Mouse (Mus musculus): ENCODE measurements around the gene Lmbrd2. TPM values are rescaled to one million over a fixed set of nuclear protein-coding genes. Genes with fewer than 3 reads are reported as not detected.
"Not testable (repeated sequence)": the region's sequence is repeated elsewhere in the genome, so short reads cannot be mapped to it uniquely, and the experiment has no call there.

Gene Lmbrd2
- polyA plus RNA-seq, 1 experiment from 2014 or later, result 2.2 TPM

- WGBS, result 77% methylated on average over 4 of the region's 4 CpGs
- no peaks in the 10 kb centered on the region for H3K27me3 ChIP-seq (ENCODE audit: low read depth, poor library complexity, severe bottlenecking)
- no peak overlapping the region for H3K27ac ChIP-seq (replicated peaks)
- H3K9me3 ChIP-seq (replicated peaks), result no peaks in the 10 kb centered on the region
- no peak overlapping the region for H3K4me3 ChIP-seq
- no peak for DNase-seq (ENCODE audit: low spot score)
- H3K36me3 ChIP-seq, result peaks cover 30% of the 10 kb centered on the region
- H3K4me1 ChIP-seq, result peaks cover 12% of the 10 kb centered on the region
Measured at GRCm38 (mm10) chr15:9162557-9163070, 22.3 kb downstream of the Lmbrd2 start.

GRCm38 (mm10) chr15:9164125-9164524 is 23.8 kb downstream of the Lmbrd2 start:
- H3K9me3 ChIP-seq (replicated peaks), result no peaks in the 10 kb centered on the region
- H3K36me3 ChIP-seq, result peaks cover 40% of the 10 kb centered on the region
- peaks cover 12% of the 10 kb centered on the region for H3K4me1 ChIP-seq
- H3K4me3 ChIP-seq, result no peak overlapping the region
- 0 out of 2 replicates have a peak overlapping the region, but pooled peaks have one; percentile 33 for H3K27ac ChIP-seq (replicated peaks)
- H3K27me3 ChIP-seq (ENCODE audit: low read depth, poor library complexity, severe bottlenecking), result no peaks in the 10 kb centered on the region
- 65% methylated on average over 6 of the region's 6 CpGs for WGBS
- DNase-seq (ENCODE audit: low spot score), result peak; percentile 19

GRCm38 (mm10) chr15:9177038-9177437 is 36.7 kb downstream of the Lmbrd2 start:
- Histone ChIP-seq H3K4me1 (no peaks in the 10 kb centered on the region), H3K4me3 (no peak overlapping the region), H3K27ac (replicated peaks) (no peak overlapping the region), H3K27me3 (ENCODE audit: low read depth, poor library complexity, severe bottlenecking) (no peaks in the 10 kb centered on the region), H3K36me3 (peaks cover 52% of the 10 kb centered on the region), H3K9me3 (replicated peaks) (no peaks in the 10 kb centered on the region)
- DNase-seq (ENCODE audit: low spot score), result no peak
- 96% methylated on average over 3 of the region's 3 CpGs for WGBS

GRCm38 (mm10) chr15:9183995-9184394 is 43.6 kb downstream of the Lmbrd2 start:
- 94% methylated on average over 5 of the region's 5 CpGs for WGBS
- Histone ChIP-seq H3K4me1 (no peaks in the 10 kb centered on the region), H3K27me3 (ENCODE audit: low read depth, poor library complexity, severe bottlenecking) (no peaks in the 10 kb centered on the region)

GRCm38 (mm10) chr15:9189796-9190195 is 49.4 kb downstream of the Lmbrd2 start:
- no peaks in the 10 kb centered on the region for H3K4me1 ChIP-seq
- no peaks in the 10 kb centered on the region for H3K9me3 ChIP-seq (replicated peaks)
- 96% methylated on average over 2 of the region's 2 CpGs for WGBS
- no peaks in the 10 kb centered on the region for H3K27me3 ChIP-seq (ENCODE audit: low read depth, poor library complexity, severe bottlenecking)
- H3K4me3 ChIP-seq, result no peak overlapping the region
- DNase-seq (ENCODE audit: low spot score), result no peak
- peaks cover 52% of the 10 kb centered on the region for H3K36me3 ChIP-seq
- no peak overlapping the region for H3K27ac ChIP-seq (replicated peaks)

More at GRCm38 (mm10) chr15:9183995-9184394, 43.6 kb downstream of the Lmbrd2 start:
- H3K27ac ChIP-seq (replicated peaks), result no peak overlapping the region
- H3K4me3 ChIP-seq, result no peak overlapping the region
- H3K9me3 ChIP-seq (replicated peaks), result no peaks in the 10 kb centered on the region
- H3K36me3 ChIP-seq, result peaks cover 53% of the 10 kb centered on the region
- no peak for DNase-seq (ENCODE audit: low spot score)

- peaks cover 54% of the 10 kb centered on the region for H3K36me3 ChIP-seq
- H3K9me3 ChIP-seq (replicated peaks); H3K4me1 ChIP-seq; H3K27me3 ChIP-seq (ENCODE audit: low read depth, poor library complexity, severe bottlenecking); H3K4me3 ChIP-seq; DNase-seq (ENCODE audit: low spot score); H3K27ac ChIP-seq (replicated peaks): not testable (repeated sequence)
Measured at GRCm38 (mm10) chr15:9192685-9193084, 52.3 kb downstream of the Lmbrd2 start.

GRCm38 (mm10) chr15:9198421-9198820 is 58.1 kb downstream of the Lmbrd2 start:
- no peak overlapping the region for H3K4me3 ChIP-seq
- WGBS, result 72% methylated on average over 6 of the region's 6 CpGs
- H3K27me3 ChIP-seq (ENCODE audit: low read depth, poor library complexity, severe bottlenecking), result no peaks in the 10 kb centered on the region
- no peaks in the 10 kb centered on the region for H3K9me3 ChIP-seq (replicated peaks)
- H3K36me3 ChIP-seq, result peaks cover 27% of the 10 kb centered on the region
- H3K27ac ChIP-seq (replicated peaks), result no peak overlapping the region
- no peaks in the 10 kb centered on the region for H3K4me1 ChIP-seq
- no peak for DNase-seq (ENCODE audit: low spot score)

- Histone ChIP-seq H3K4me1 (no peaks in the 10 kb centered on the region), H3K27ac (replicated peaks) (no peak overlapping the region), H3K4me3 (no peak overlapping the region), H3K27me3 (ENCODE audit: low read depth, poor library complexity, severe bottlenecking) (no peaks in the 10 kb centered on the region), H3K36me3 (no peaks in the 10 kb centered on the region), H3K9me3 (replicated peaks) (no peaks in the 10 kb centered on the region)
- DNase-seq (ENCODE audit: low spot score), result no peak
Measured at GRCm38 (mm10) chr15:9211891-9212290, 71.5 kb downstream of the Lmbrd2 start.

- not testable (repeated sequence) for H3K27ac ChIP-seq (replicated peaks); H3K9me3 ChIP-seq (replicated peaks); DNase-seq (ENCODE audit: low spot score); H3K36me3 ChIP-seq; H3K4me3 ChIP-seq; H3K4me1 ChIP-seq; H3K27me3 ChIP-seq (ENCODE audit: low read depth, poor library complexity, severe bottlenecking)
- WGBS, result 72% methylated on average over 3 of the region's 3 CpGs
Measured at GRCm38 (mm10) chr15:9213026-9213425, 72.7 kb downstream of the Lmbrd2 start.

- H3K36me3 ChIP-seq; H3K27ac ChIP-seq (replicated peaks); DNase-seq (ENCODE audit: low spot score); H3K9me3 ChIP-seq (replicated peaks); H3K4me1 ChIP-seq; H3K27me3 ChIP-seq (ENCODE audit: low read depth, poor library complexity, severe bottlenecking); H3K4me3 ChIP-seq: not testable (repeated sequence)
- 93% methylated on average over 7 of the region's 7 CpGs for WGBS
Measured at GRCm38 (mm10) chr15:9213431-9213830, 73.1 kb downstream of the Lmbrd2 start.

GRCm38 (mm10) chr15:9216446-9216845 is 76.1 kb downstream of the Lmbrd2 start:
- WGBS, result 94% methylated on average over 5 of the region's 5 CpGs
- Histone ChIP-seq H3K27ac (replicated peaks) (no peak overlapping the region), H3K36me3 (no peaks in the 10 kb centered on the region), H3K27me3 (ENCODE audit: low read depth, poor library complexity, severe bottlenecking) (no peaks in the 10 kb centered on the region), H3K9me3 (replicated peaks) (no peaks in the 10 kb centered on the region), H3K4me1 (no peaks in the 10 kb centered on the region), H3K4me3 (no peak overlapping the region)
- DNase-seq (ENCODE audit: low spot score), result no peak

- H3K27me3 ChIP-seq (ENCODE audit: low read depth, poor library complexity, severe bottlenecking); H3K27ac ChIP-seq (replicated peaks); H3K4me1 ChIP-seq; DNase-seq (ENCODE audit: low spot score); H3K4me3 ChIP-seq; H3K36me3 ChIP-seq; H3K9me3 ChIP-seq (replicated peaks): not testable (repeated sequence)
- WGBS, result 82% methylated on average over 4 of the region's 4 CpGs
Measured at GRCm38 (mm10) chr15:9230917-9231316, 90.6 kb downstream of the Lmbrd2 start.

- Histone ChIP-seq H3K4me1 (no peaks in the 10 kb centered on the region), H3K4me3 (no peak overlapping the region), H3K9me3 (replicated peaks) (no peaks in the 10 kb centered on the region), H3K27ac (replicated peaks) (no peak overlapping the region), H3K27me3 (ENCODE audit: low read depth, poor library complexity, severe bottlenecking) (no peaks in the 10 kb centered on the region), H3K36me3 (no peaks in the 10 kb centered on the region)
- DNase-seq (ENCODE audit: low spot score), result no peak
Measured at GRCm38 (mm10) chr15:9246345-9246744, 106.0 kb downstream of the Lmbrd2 start.

All from midbrain, embryonic 10.5 days (tissue).